Mouse (Mus musculus) hematopoietic stem cell, adult 5-6 weeks (primary cell): Measurements from ENCODE around the gene Ccnk. TPM values are rescaled to one million over a fixed set of nuclear protein-coding genes. Genes with fewer than 3 reads are reported as not detected.

Experiments
- ATAC-seq, 2 experiments: fragments of 125-278 bp in 1 of 2; replicated peaks in 1 of 2; 2 replicates each; pipeline ENCODE4 v1.8.0; 2016 to 2017; ENCODE audit warnings: inconsistent platforms in 2 of 2, mild to moderate bottlenecking in 2 of 2, moderate number of reproducible peaks in 2 of 2, low read depth in 1 of 2, moderate TSS enrichment in 1 of 2; ENCODE audit not compliant: low FRiP score in 2 of 2, poor library complexity in 2 of 2, severe bottlenecking in 2 of 2, insufficient read depth in 1 of 2, low TSS enrichment in 1 of 2
- total RNA-seq: library from RNA; stranded (forward); fragments of 172-1452, 232-1000 nt; gene quantifications from 2 replicates; pipeline ENCODE4 v1.2.3, GENCODE M21; 2017

Ccnk gene
- total RNA-seq, 1 experiment from 2014 or later: 15.1 TPM

GRCm38 (mm10) chr12:108215090-108215489 is 35.7 kb downstream of the Ccnk start:
- no peak for ATAC-seq

GRCm38 (mm10) chr12:108216611-108217370 is 37.4 kb downstream of the Ccnk start:
- ATAC-seq: no peak

- ATAC-seq: peak; percentile 46 to 49; a peak in 2 of 4 replicates
Observed at GRCm38 (mm10) chr12:108217572-108217971, 38.2 kb downstream of the Ccnk start.

DNA sequence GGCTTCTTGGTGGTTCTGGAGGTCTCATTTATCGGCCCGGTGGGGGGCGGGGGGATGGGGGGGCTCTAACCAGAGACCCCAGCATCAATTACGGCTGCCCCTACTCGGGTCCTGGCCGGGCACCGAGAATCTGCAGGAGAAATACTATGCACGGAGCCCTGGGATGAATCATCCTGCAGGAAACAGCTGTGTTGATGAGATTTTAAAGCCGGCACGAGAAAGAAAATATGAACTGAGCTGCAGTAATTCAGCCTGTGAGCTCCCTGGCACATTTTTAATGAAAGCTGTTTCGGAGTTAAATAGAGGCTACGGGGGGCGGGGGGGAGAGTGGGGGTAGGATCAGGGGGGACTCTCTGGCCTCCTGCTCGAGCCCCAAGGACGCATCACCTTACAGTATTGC is 39.8 kb downstream of the Ccnk start:
- ATAC-seq: no peak

DNA sequence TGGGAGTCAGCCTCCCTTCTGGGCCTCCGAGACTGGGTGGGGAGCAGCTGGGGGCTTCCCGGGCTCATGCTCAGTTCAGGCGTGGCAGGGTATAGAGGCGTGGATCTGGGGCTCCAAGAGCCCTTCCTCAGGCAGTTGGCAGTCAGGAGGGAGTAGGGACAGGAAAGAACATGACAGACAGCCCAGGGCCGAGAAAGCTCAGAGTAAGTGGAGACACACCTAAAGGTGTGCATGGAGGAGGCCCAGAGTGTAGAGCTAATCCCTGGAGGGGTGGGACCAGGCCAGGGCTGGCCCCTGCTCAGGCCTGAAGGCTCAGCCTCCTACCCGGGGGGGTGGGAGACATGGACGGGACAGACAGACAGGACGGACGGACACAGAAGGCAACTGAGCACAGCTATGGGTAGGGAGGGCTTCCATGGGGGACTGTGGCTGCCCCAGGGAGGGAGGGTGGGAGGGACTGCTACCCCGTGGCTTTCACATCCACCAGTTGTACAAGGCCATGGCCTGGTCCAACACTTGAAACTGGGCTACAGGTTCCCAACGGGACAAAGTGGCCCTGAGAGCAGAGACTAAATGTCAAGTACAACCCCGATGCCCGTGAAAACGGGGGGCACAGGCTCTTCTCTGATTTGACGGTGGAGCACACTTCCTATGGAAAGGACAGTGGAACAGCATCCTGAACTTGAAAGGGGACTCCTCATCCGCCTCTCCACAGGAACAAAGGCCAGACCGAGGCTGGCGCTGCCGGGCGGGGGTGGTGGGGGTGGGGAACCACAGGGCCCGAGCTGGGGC is 40.6 kb downstream of the Ccnk start:
- ATAC-seq: no peak

DNA sequence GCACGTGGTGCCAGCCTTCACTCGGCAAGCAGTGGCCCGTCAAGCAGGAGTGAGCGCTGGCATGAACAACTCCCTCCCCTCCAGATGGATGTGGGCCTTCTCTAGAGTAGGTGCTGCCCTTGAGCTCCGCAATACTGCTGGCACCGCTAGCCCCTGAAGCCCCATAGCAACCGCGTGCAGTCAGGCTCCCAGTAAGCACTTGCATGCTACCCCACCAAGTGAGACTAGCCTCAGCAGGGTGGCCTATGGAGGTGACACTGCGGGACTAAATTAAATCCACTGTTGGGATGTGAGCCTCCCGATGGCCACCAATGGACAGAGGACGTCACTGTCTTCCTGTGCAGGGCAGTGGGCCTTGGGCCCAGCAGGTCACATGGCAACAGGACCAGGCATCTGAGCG is 41.2 kb downstream of the Ccnk start:
- ATAC-seq: no peak

GRCm38 (mm10) chr12:108221206-108221605 is 41.8 kb downstream of the Ccnk start:
- ATAC-seq: no peak

DNA sequence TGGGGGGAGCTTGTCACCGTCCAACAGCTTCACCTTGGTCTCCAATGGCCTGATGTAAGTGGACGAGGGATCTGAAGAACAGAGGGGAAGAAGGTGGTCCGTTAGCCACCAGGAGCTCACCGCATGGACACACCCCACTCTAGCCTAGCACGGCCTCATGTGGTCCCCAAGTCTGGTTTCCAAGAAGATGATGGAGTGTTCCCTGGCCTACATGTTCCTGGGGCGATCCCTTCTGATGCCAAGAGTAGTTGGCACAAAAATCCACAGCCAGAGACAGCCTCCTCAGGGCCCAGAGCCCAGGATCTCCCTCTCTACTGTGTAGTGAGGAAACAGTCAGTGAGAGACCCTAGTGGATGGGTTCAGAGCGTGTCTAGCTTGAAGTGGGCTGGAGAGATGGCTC is 42.3 kb downstream of the Ccnk start:
- ATAC-seq: no peak

DNA sequence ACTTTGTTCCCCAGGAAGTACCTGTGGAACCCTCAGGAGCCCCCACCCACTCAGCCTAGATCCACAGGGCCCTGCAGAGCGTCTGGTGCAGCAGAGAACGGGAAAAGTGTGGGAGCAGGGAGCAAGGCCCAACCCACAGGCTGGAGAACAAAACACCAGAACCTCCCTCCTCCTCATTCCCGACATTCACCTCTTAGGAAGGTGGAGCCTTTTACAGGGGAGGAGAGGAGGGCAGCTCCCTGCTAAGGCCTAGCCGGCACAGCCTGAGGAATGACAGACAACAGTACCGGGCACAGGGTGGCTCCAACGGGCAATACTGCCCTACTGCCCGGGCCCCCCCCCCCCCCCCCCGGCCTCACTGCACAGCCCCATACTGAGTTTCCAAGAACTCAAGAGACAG is 44.0 kb downstream of the Ccnk start:
- ATAC-seq: no peak

- ATAC-seq: no peak
Observed at GRCm38 (mm10) chr12:108225781-108226180, 46.4 kb downstream of the Ccnk start.

DNA sequence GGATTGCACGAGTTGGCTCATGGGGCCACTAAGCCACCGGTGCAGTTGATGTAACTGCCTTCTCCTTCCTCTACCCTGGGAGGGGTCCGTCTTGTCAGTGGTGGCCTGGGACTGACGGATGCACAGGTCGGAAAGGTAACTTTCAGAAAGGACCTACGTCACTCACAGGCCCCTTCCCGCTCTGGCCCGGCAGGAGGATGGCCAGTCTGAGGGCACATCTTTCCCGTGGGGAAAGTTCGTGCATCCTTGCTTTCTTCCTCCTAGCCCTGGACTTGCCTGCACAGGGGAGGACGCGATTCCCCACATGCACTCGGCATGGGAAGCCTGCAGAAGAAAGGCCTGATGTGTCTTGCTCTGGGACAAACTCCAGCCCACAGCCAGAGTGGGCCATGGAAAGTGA is 46.8 kb downstream of the Ccnk start:
- ATAC-seq: no peak

- no peak for ATAC-seq
Observed at GRCm38 (mm10) chr12:108226941-108227340, 47.6 kb downstream of the Ccnk start.

- ATAC-seq: no peak
Observed at GRCm38 (mm10) chr12:108227527-108227926, 48.1 kb downstream of the Ccnk start.

GRCm38 (mm10) chr12:108230077-108230476 is 50.7 kb downstream of the Ccnk start:
- ATAC-seq: no peak

DNA sequence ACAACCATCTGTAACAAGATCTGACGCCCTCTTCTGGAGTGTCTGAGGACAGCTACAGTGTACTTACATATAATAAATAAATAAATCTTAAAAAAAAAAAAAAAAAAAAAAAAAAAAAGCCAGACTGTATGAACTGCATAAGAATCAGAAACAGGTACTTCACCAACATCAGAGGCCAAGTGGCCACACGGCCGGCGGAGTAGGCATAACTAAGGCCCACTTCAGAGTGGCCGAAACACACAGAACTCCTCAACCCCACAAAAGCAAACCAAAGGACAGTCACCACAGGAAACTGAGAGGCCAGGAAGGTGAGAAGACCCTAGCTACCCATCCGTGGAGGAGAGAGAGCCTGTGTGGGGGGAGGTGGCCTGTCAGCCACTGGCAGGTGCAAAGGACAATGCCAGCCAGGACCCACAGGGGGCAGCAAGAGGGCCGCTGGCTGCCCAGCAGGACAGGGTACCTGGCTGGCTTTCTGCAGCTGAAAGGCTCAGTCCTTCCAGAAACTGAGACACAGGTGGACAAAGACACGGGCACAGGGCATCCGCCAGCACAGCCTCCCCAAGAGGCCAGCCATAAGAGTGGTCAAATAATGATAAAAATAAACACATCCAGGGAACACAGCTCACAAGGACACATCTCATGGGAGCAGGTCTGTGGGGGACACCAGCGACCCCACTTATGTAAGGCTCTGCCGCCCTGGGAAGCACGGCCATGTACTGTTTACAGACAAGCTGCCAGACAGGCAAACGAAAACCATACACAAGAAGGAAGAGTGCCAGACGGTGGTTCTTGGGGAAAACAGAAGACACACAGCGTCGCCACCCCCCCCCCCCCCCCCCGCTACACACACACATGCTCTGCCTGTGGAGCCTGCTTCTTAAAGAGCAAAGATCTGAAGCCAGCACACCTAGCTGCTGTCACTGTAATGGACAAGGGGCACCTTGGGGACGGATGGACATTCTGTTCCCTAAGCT is 51.7 kb downstream of the Ccnk start:
- ATAC-seq: 0 out of 4 replicates have a peak, but pooled peaks have one; percentile 27 to 54

GRCm38 (mm10) chr12:108231901-108232300 is 52.5 kb downstream of the Ccnk start:
- no peak for ATAC-seq

- no peak for ATAC-seq
Observed at GRCm38 (mm10) chr12:108233736-108234135, 54.4 kb downstream of the Ccnk start.
